Mouse (Mus musculus) spleen, adult 2 months (tissue): Measurements from ENCODE around the gene Apod. TPM values are rescaled to one million over a fixed set of nuclear protein-coding genes. Genes with fewer than 3 reads are reported as not detected.

Experiments used
- DNase-seq, 2 experiments: peaks; one replicate each; pipeline versions ENCODE4 v3.0.0 to v3.0.0-alpha.2; 2012 to 2021; ENCODE audit warnings: low spot score in 2 of 2, low read depth in 1 of 2
- H3K27ac ChIP-seq: fragments of 200-500 bp; 2 replicates; pipeline ENCODE4 v1.5.1; 2012; ENCODE audit warnings: low read length, inconsistent platforms; ENCODE audit not compliant: insufficient read depth
- H3K27me3 ChIP-seq: fragments of 200-500 bp; 2 replicates; pipeline ENCODE4 v1.6.1; 2012; ENCODE audit warnings: mild to moderate bottlenecking, moderate library complexity, low read length, inconsistent platforms; ENCODE audit not compliant: control insufficient read depth, insufficient read depth
- H3K36me3 ChIP-seq: fragments of 200-500 bp; 2 replicates; pipeline ENCODE4 v1.6.1; 2012; ENCODE audit warnings: mild to moderate bottlenecking, low read length, inconsistent platforms; ENCODE audit not compliant: control insufficient read depth, insufficient read depth
- H3K4me1 ChIP-seq: fragments of 200-500 bp; 2 replicates; pipeline ENCODE4 v1.6.1; 2011; ENCODE audit warnings: inconsistent platforms; ENCODE audit not compliant: control insufficient read depth, insufficient read depth, insufficient read length
- H3K4me3 ChIP-seq: fragments of 200-500 bp; 2 replicates; pipeline ENCODE4 v1.5.1; 2011; ENCODE audit warnings: mild to moderate bottlenecking, inconsistent platforms; ENCODE audit not compliant: insufficient read depth, insufficient read length; ENCODE audit errors: extremely low read depth
- CTCF ChIP-seq: fragments of 200-500 bp; IDR thresholded peaks from 2 replicates; pipeline ENCODE4 v1.5.1; 2011; ENCODE audit warnings: mild to moderate bottlenecking, inconsistent platforms; ENCODE audit not compliant: insufficient read depth, insufficient read length, insufficient replicate concordance; ENCODE audit errors: extremely low read depth
- POLR2A ChIP-seq: fragments of 200-500 bp; IDR thresholded peaks from 2 replicates; pipeline ENCODE4 v1.6.1; 2011; ENCODE audit warnings: low read depth, low read length, inconsistent platforms
- WGBS: fragments of 180-500 bp; shearing (Covaris S2); methylation state at CpG from one replicate; pipeline ENCODE4 v1.1.7; 2018; 5-methylcytosine and 5-hydroxymethylcytosine counted together
- polyA plus RNA-seq: library from polyadenylated mRNA; depleted of rRNA; stranded (reverse); fragments of >200 nt; gene quantifications from 2 replicates; pipeline ENCODE4 v1.2.3, GENCODE M21; 2012

The Apod gene
- polyA plus RNA-seq, 1 experiment: 0.32 TPM

DNA sequence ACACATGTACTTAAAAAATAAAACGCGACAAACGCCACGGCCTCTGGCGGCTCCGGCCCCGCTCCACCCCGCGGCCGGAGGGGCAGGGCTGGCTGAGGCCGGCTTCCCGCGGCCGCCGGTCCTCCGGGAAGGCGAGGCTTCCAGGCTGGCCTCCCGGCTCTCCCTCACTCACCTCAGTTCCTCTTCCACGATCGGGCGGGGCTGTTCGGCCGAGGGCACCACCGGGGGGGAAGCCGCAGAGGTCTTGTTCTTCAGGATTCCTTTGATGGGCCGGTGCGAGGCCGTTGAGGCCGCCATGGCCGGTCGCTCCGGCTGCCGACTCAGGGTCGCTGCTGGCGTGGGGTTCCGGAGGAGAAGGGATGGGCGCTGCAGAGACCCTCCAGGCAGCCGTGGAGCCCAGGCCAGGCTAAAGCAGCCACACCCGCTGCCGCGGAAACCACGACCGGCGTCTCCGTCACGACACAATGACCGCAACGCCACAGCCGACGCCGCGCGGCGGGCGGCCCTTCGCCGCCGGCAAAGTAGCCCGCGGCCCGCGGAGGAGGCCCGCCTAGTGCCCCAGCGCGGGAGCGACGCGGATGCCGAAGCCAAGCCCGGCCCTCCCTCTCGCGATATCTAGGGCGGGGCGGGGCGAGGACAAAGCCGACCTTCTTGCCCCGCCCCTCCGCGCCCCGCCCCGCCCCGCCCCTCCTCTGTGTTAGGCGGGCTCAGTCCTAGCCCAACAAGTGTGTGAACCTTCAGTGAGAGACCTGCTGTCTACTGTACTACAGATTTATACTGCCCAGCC lies 39.7 kb downstream of the Apod start, which contains the start of gene Ppp1r2:
Ppp1r2 (minus strand) TSS at position 604 of the 787 bp plus-strand sequence.
- DNase-seq: peak; percentile 82 to 93
- peak; percentile 78 for TF ChIP-seq POLR2A
- TF ChIP-seq CTCF: no peak
- Histone ChIP-seq H3K27ac (peak within 1 kb of the TSS; percentile 79), H3K4me1 (peaks cover 2% of the 10 kb centered on the region; the same call in 1 of the 2 replicates), H3K27me3 (no peaks in the 10 kb centered on the region), H3K36me3 (no peaks in the 10 kb centered on the region), H3K4me3 (peak within 1 kb of the TSS; percentile 63)
- under 1% methylated on average over 79 of the region's 83 CpGs for WGBS

DNA sequence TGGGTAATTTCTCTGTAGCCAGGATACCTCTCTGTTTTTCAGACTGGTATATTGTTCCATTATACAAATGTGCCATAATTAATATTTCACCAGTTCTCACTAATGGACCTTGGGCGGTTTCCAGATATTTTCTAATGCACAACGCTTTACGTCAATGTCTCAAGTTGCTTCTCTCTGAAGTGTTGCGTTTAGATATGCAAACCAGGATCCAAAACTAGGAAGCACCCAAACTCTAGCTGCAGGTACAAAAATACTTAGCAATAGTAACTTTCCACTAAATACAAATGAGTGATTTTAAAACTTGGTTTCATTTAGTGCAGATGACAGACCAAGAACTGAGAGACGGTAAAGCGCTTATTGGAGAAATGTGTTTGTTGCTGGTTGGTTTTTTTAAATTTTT lies 40.5 kb downstream of the Apod start:
- peak overlapping the region; percentile 63 for H3K4me3 ChIP-seq
- H3K36me3 ChIP-seq: 0 out of 2 replicates have a peak, but pooled peaks cover 1% of the 10 kb centered on the region
- TF ChIP-seq POLR2A (no peak), CTCF (no peak)
- 2% methylated on average over 6 of the region's 6 CpGs for WGBS
- no peak overlapping the region for H3K27ac ChIP-seq
- no peak for DNase-seq
- H3K4me1 ChIP-seq: peaks cover 2% of the 10 kb centered on the region; the same call in 1 of the 2 replicates
- no peaks in the 10 kb centered on the region for H3K27me3 ChIP-seq

DNA sequence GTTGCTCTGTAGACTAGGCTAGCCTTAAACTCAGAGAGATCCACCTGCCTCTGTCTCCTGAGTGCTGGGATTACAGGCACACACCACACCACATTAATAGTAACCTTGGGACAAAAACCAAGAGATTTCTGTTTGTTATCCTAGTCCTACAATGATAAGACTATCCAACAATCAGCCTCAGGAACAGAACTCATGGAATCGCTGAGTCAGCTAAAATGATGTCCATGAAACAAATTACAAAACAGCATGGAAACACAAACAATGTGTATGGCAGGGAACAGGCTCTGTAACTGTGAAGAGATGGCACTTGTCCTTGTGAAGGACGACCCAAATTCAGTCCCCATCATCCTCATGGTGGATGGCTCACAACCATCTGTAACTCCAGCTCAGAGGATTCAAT lies 47.9 kb downstream of the Apod start:
- no peak for DNase-seq
- Histone ChIP-seq H3K36me3 (peaks cover 8% of the 10 kb centered on the region; the same call in 1 of the 2 replicates), H3K27ac (no peak overlapping the region), H3K27me3 (no peaks in the 10 kb centered on the region), H3K4me3 (no peak overlapping the region), H3K4me1 (no peaks in the 10 kb centered on the region; the same call in 1 of the 2 replicates)
- 92% methylated on average over 2 of the region's 2 CpGs for WGBS
- TF ChIP-seq POLR2A: no peak
- TF ChIP-seq CTCF: no peak

DNA sequence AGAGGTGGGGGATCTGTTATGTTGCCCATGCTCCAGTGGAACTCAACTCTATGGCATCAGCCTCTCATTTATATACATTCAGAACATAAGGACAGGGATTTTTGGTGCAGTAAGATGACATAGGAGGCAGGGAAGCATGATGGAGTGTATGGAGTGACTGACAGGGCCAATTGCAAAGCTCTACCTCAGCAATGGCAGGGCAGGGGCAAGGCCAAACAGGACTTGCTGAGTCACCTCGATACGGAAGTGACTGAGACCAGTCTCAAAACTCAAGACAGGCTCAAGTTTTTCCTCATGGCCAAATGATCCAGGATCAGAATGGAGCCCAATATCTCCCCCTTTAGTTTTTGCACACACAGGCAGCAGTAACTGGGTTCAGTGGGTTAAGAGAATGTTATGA lies 58.5 kb downstream of the Apod start:
- no peaks in the 10 kb centered on the region; the same call in 1 of the 2 replicates for H3K4me1 ChIP-seq
- H3K27me3 ChIP-seq: no peaks in the 10 kb centered on the region
- peaks cover 22% of the 10 kb centered on the region for H3K36me3 ChIP-seq
- DNase-seq: no peak
- WGBS: 92% methylated on average over 2 of the region's 2 CpGs
- H3K4me3 ChIP-seq: no peak overlapping the region
- no peak overlapping the region for H3K27ac ChIP-seq
- TF ChIP-seq POLR2A (no peak), CTCF (no peak)

DNA sequence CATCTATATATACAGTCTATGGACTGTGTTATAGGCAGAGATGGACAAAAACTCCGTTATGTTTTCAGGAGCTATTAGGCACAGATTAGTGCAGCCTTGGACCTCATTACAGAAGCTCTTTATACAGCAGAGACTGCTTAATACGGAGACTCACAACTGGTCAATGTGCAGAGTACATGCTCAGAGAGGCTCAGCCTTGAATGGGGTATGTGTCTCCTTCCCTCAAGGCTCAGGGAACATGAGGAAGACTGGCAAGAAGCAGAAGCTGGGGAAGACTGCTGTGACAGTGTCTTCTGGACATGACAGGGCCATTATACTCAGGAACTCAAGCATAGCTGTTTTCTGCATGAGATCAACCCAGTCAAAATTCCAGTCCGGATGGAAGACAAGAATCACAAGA lies 58.9 kb downstream of the Apod start:
- Histone ChIP-seq H3K27me3 (no peaks in the 10 kb centered on the region), H3K36me3 (peaks cover 22% of the 10 kb centered on the region), H3K4me3 (no peak overlapping the region), H3K4me1 (no peaks in the 10 kb centered on the region; the same call in 1 of the 2 replicates), H3K27ac (no peak overlapping the region)
- 94% methylated on average over 3 of the region's 3 CpGs for WGBS
- DNase-seq: no peak
- TF ChIP-seq POLR2A: no peak
- no peak for TF ChIP-seq CTCF

DNA sequence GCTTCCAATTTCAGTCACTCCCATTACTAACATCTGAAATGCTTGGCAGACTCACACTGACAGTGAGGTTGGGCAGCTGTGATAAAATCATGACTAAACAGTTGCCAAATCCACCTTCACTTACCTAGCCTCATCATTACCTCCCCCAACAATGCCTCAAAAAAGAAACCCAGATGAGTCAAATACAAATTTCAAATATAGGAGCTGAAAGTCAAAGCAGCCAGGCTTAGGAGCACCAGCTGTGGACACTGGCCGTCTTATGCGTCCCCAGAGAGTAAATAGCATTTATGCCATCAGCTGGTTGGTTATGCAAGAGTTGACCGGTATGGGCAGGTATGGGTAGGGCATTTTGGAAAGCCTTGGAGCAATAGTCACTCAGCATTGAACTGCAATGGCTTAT lies 65.2 kb downstream of the Apod start:
- H3K4me3 ChIP-seq: no peak overlapping the region
- H3K36me3 ChIP-seq: peaks cover 2% of the 10 kb centered on the region
- no peak for DNase-seq
- H3K27ac ChIP-seq: no peak overlapping the region
- H3K27me3 ChIP-seq: no peaks in the 10 kb centered on the region
- no peaks in the 10 kb centered on the region for H3K4me1 ChIP-seq
- TF ChIP-seq POLR2A (no peak), CTCF (no peak)
- WGBS: 90% methylated on average over 3 of the region's 3 CpGs

DNA sequence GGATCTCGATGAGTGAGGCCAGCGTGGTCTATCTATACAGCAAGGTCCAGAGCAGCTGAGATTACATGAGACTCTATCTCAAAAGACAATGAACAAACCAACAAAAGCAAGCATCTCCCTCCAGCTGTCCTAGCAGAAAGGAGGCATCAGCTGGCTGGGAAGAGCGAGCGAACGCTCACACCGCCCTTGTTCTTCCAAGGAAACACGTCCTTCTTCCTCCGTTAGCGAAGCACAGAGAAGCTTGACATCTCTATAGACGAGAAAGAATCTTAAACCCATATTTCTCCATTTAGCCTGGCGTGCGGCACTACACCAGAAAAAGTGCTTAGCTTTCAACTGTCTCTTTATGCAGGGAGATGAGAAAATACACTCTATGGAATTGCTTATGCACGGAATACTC lies 65.9 kb downstream of the Apod start:
- TF ChIP-seq POLR2A: no peak
- TF ChIP-seq CTCF: no peak
- no peak overlapping the region for H3K27ac ChIP-seq
- H3K36me3 ChIP-seq: peaks cover 2% of the 10 kb centered on the region
- H3K4me1 ChIP-seq: no peaks in the 10 kb centered on the region
- WGBS: 95% methylated on average over 13 of the region's 13 CpGs
- no peaks in the 10 kb centered on the region for H3K27me3 ChIP-seq
- no peak for DNase-seq
- H3K4me3 ChIP-seq: no peak overlapping the region
